Mouse (Mus musculus) CH12.LX (cell line): ENCODE data around the gene Hip1r. TPM values are rescaled to one million over a fixed set of nuclear protein-coding genes. Genes with fewer than 3 reads are reported as not detected.

Experiments
- DNase-seq: peaks from one replicate; pipeline ENCODE4 v3.0.0-alpha.2; 2013; ENCODE audit errors: extremely low read depth
- H3K27ac ChIP-seq: 2 replicates; pipeline ENCODE4 v1.5.1; 2012; ENCODE audit warnings: low read depth, mild to moderate bottlenecking, control low read depth, moderate library complexity; ENCODE audit not compliant: insufficient read depth
- H3K27me3 ChIP-seq: replicated peaks from 2 replicates; pipeline ENCODE3; 2012; ENCODE audit warnings: inconsistent platforms
- H3K36me3 ChIP-seq, 2 experiments: replicated peaks in 1 of 2; 2 replicates each; pipeline versions ENCODE3 to v1.6.1; 2012; ENCODE audit warnings: inconsistent platforms in 1 of 2, low read length in 1 of 2, mild to moderate bottlenecking in 1 of 2, mixed read lengths in 1 of 2, moderate library complexity in 1 of 2; ENCODE audit not compliant: control insufficient read depth in 1 of 2, insufficient read depth in 1 of 2
- H3K4me1 ChIP-seq, 2 experiments: 2 replicates each; pipeline ENCODE4 v1.6.1; 2012; ENCODE audit warnings: inconsistent platforms in 1 of 2, moderate library complexity in 1 of 2; ENCODE audit not compliant: insufficient read depth in 2 of 2, control insufficient read depth in 1 of 2
- H3K4me2 ChIP-seq: 2 replicates; pipeline ENCODE4 v1.6.1; 2012; ENCODE audit warnings: low read depth, mild to moderate bottlenecking, control low read depth; ENCODE audit not compliant: poor library complexity, insufficient read depth, severe bottlenecking
- H3K4me3 ChIP-seq, 3 experiments: fragments of 150-350 bp in 1 of 3; sonication (generic) in 1 of 3; replicated peaks in 1 of 3; 2 replicates each; pipeline versions ENCODE3 to v1.5.1; 2011 to 2012; ENCODE audit warnings: low read depth in 2 of 3, low read length in 2 of 3, mild to moderate bottlenecking in 2 of 3, moderate library complexity in 2 of 3, control low read depth in 1 of 3, improper control_type of control experiment in 1 of 3, inconsistent platforms in 1 of 3, mixed read lengths in 1 of 3; ENCODE audit not compliant: poor library complexity in 1 of 3
- H3K79me2 ChIP-seq: replicated peaks from 2 replicates; pipeline ENCODE4 v1.6.1; 2012; ENCODE audit warnings: mild to moderate bottlenecking, moderate library complexity; ENCODE audit not compliant: control insufficient read depth, poor library complexity, insufficient read depth, severe bottlenecking; ENCODE audit errors: extremely low read depth
- H3K9ac ChIP-seq: 2 replicates; pipeline ENCODE4 v1.6.1; 2012; ENCODE audit warnings: low read depth, mild to moderate bottlenecking, control low read depth, moderate library complexity; ENCODE audit not compliant: insufficient read depth
- H3K9me3 ChIP-seq: replicated peaks from 2 replicates; pipeline ENCODE3; 2012; ENCODE audit warnings: low read length, inconsistent platforms, mixed read lengths
- BHLHE40 ChIP-seq: IDR thresholded peaks from 2 replicates; pipeline ENCODE4 v1.6.1; 2011; ENCODE audit warnings: mild to moderate bottlenecking, low read depth, low read length, improper control_type of control experiment
- CTCF ChIP-seq, 2 experiments: IDR thresholded peaks in 1 of 2; conservative IDR thresholded peaks in 1 of 2; 2 replicates each; pipeline ENCODE4 v1.5.1; 2011 to 2012; ENCODE audit warnings: low read depth in 2 of 2, low read length in 2 of 2, improper control_type of control experiment in 1 of 2, inconsistent platforms in 1 of 2, mild to moderate bottlenecking in 1 of 2, moderate library complexity in 1 of 2
- ELF1 ChIP-seq: IDR thresholded peaks from 2 replicates; pipeline ENCODE4 v1.6.1; 2014; ENCODE audit warnings: low read depth, mild to moderate bottlenecking, inconsistent platforms, low read length, improper control_type of control experiment
- ETS1 ChIP-seq: conservative IDR thresholded peaks from 2 replicates; pipeline ENCODE4 v1.6.1; 2012; ENCODE audit warnings: low read depth, mild to moderate bottlenecking, inconsistent platforms, low read length, improper control_type of control experiment, moderate library complexity
- HCFC1 ChIP-seq: IDR thresholded peaks from 2 replicates; pipeline ENCODE4 v1.6.1; 2012; ENCODE audit warnings: low read depth, mild to moderate bottlenecking, inconsistent platforms, low read length, improper control_type of control experiment
- JUN ChIP-seq: IDR thresholded peaks from 2 replicates; pipeline ENCODE4 v1.6.1; 2011; ENCODE audit warnings: low read depth, mild to moderate bottlenecking, low read length, improper control_type of control experiment, moderate library complexity; ENCODE audit not compliant: insufficient read depth
- MXI1 ChIP-seq: IDR thresholded peaks from 2 replicates; pipeline ENCODE4 v1.6.1; 2011; ENCODE audit warnings: mild to moderate bottlenecking, low read depth, low read length, improper control_type of control experiment
- MYC ChIP-seq: IDR thresholded peaks from 2 replicates; pipeline ENCODE4 v1.6.1; 2011; ENCODE audit warnings: low read depth, mild to moderate bottlenecking, improper control_type of control experiment, low read length
- NELFE ChIP-seq: IDR thresholded peaks from 2 replicates; pipeline ENCODE4 v1.6.1; 2011; ENCODE audit warnings: low read depth, low read length, improper control_type of control experiment
- RAD21 ChIP-seq: IDR thresholded peaks from 2 replicates; pipeline ENCODE4 v1.6.1; 2011; ENCODE audit warnings: low read depth, mild to moderate bottlenecking, low read length, improper control_type of control experiment, moderate library complexity
- SIN3A ChIP-seq: IDR thresholded peaks from 2 replicates; pipeline ENCODE4 v1.6.1; 2012; ENCODE audit warnings: low read length, improper control_type of control experiment, inconsistent platforms
- SMC3 ChIP-seq: IDR thresholded peaks from 2 replicates; pipeline ENCODE4 v1.6.1; 2011; ENCODE audit warnings: low read depth, low read length, improper control_type of control experiment
- TBP ChIP-seq: conservative IDR thresholded peaks from 2 replicates; pipeline ENCODE4 v1.6.1; 2011; ENCODE audit warnings: low read depth, low read length, improper control_type of control experiment
- TCF12 ChIP-seq: IDR thresholded peaks from 2 replicates; pipeline ENCODE4 v1.6.1; 2014; ENCODE audit warnings: low read depth, mild to moderate bottlenecking, inconsistent platforms, low read length, improper control_type of control experiment
- USF1 ChIP-seq: IDR thresholded peaks from 2 replicates; pipeline ENCODE4 v1.6.1; 2014; ENCODE audit warnings: low read depth, mild to moderate bottlenecking, inconsistent platforms, low read length, improper control_type of control experiment
- ZC3H11A ChIP-seq: IDR thresholded peaks from 2 replicates; pipeline ENCODE4 v1.6.1; 2012; ENCODE audit warnings: low read depth, mild to moderate bottlenecking, inconsistent platforms, low read length, improper control_type of control experiment
- dilution Hi-C: fragments of 300-500 bp; cut with MboI; formaldehyde crosslinking; loops from 2 replicates; pipeline ENCODE4 v1.14.3; 2020; ENCODE audit warnings: low sequenced_read_pairs; ENCODE audit not compliant: extremely low pct_unique_long_range_greater_than_20kb, extremely low pct_ligation_motif_present
- in situ Hi-C: fragments of 300-500 bp; cut with MboI; formaldehyde crosslinking; loops from 3 replicates; pipeline ENCODE4 v1.14.3; 2019; ENCODE audit warnings: low sequenced_read_pairs, low pct_ligation_motif_present, low pct_unique_long_range_greater_than_20kb, mixed read lengths
- polyA plus RNA-seq: library from polyadenylated mRNA; unstranded; fragments of >175 nt; gene quantifications from 2 replicates; pipeline ENCODE4 v1.2.1, GENCODE M21; 2012; ENCODE audit warnings: low read depth; ENCODE audit not compliant: insufficient read length
- total RNA-seq, 2 experiments: library from RNA; depleted of rRNA; stranded (reverse); fragments of 300-350 nt in 1 of 2; fragments of >200 nt in 1 of 2; gene quantifications; 2 replicates each; pipeline ENCODE4 v1.2.3; 2012 to 2014

Gene Hip1r
- total and polyA plus RNA-seq, 3 experiments, result 26.1 to 49.8 (median 44.7) TPM

DNA sequence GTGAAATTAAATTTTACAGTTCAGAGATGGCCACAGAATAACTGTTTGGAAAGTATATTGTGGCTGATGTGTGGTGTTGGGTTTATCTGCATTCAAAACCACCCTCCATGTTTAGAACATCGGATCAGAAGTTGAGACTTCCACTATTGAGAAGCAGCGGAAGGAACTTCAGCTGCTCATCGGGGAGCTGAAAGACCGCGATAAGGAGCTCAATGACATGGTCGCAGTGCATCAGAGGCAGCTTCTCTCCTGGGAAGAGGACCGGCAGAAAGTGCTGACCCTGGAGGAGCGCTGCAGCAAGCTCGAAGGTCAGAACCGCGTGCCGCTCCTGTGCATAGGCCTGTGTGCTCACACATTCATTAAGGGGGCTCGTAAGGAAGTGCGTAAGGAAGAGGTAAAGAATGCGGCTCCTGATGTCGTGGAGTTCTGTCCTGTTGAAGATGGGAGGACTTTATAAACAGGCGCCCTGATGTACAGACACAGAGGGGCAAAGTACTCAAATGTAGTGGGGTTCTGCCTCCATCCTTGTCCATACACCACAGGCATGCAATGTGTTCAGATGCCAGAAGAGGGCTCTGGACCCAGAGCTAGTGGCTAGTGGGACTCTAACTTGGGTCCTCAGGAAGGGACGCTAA is 39.4 kb upstream of the Hip1r start:
- Histone ChIP-seq H3K4me2 (no peak overlapping the region), H3K79me2 (no peaks in the 10 kb centered on the region), H3K27ac (no peak overlapping the region), H3K36me3 (peaks cover 0 to 9% of the 10 kb centered on the region in 2 experiments), H3K9me3 (peaks cover 2% of the 10 kb centered on the region), H3K4me3 (no peak overlapping the region), H3K9ac (no peak overlapping the region), H3K27me3 (no peaks in the 10 kb centered on the region), H3K4me1 (peaks cover 11 to 28% of the 10 kb centered on the region in 2 experiments)
- in situ Hi-C loops, result no loop called here
- peak; percentile 47 for DNase-seq
- TF ChIP-seq SMC3 (peak; percentile 54), HCFC1 (no peak), SIN3A (no peak), RAD21 (peak; percentile 27), CTCF (conservative IDR thresholded peaks at IDR 0.05 in 1 of 2, IDR thresholded peaks at IDR 0.05 in 1 of 2; ENCODE audit: low read depth in 2 of 2, low read length in 2 of 2) (peak; percentile 51 to 64; a peak in 3 of 4 replicates)
- dilution Hi-C loops, result no loop called here

DNA sequence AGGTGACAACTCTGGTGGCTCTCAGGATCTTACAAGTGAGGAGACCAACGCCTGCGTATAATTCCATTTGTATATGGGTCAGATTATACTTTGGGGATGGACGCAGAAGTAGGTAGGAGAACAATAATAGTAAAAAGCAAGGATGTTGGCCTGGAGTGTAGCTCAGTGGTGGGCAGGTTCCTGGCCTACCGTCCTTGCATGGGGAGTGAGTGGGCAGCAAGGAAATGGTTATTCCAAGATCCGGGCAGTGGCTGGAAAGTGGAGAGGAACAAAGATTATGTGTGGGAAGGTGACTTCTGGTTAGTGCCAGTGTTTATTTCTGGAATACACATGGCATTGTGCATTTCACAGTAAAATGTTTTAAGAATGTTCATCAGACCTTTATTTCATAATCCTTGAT is 37.5 kb upstream of the Hip1r start:
- H3K9ac ChIP-seq, result no peak overlapping the region
- dilution Hi-C loops (no loop called here), in situ Hi-C loops (no loop called here)
- peaks cover 0 to 2% of the 10 kb centered on the region in 2 experiments for H3K36me3 ChIP-seq
- peaks cover 11 to 28% of the 10 kb centered on the region in 2 experiments for H3K4me1 ChIP-seq
- H3K9me3 ChIP-seq, result peaks cover 2% of the 10 kb centered on the region
- TF ChIP-seq SIN3A (no peak), MYC (no peak), TBP (no peak), ZC3H11A (no peak), NELFE (no peak), RAD21 (no peak), ELF1 (no peak), HCFC1 (no peak), USF1 (no peak), JUN (no peak), ETS1 (no peak), BHLHE40 (no peak), MXI1 (no peak), TCF12 (no peak)
- no peak overlapping the region for H3K4me2 ChIP-seq
- no peaks in the 10 kb centered on the region for H3K27me3 ChIP-seq
- DNase-seq, result no peak
- no peak overlapping the region for H3K27ac ChIP-seq
- H3K4me3 ChIP-seq, result no peak overlapping the region
- no peaks in the 10 kb centered on the region for H3K79me2 ChIP-seq
